Mouse (Mus musculus) spleen, adult 2 months (tissue): Measurements from ENCODE around the gene Kif21a.

Experiments
- CTCF ChIP-seq: fragments of 200-500 bp; IDR thresholded peaks from 2 replicates; pipeline ENCODE4 v1.5.1; 2011; ENCODE audit warnings: mild to moderate bottlenecking, inconsistent platforms; ENCODE audit not compliant: insufficient read depth, insufficient read length, insufficient replicate concordance; ENCODE audit errors: extremely low read depth
- POLR2A ChIP-seq: fragments of 200-500 bp; IDR thresholded peaks from 2 replicates; pipeline ENCODE4 v1.6.1; 2011; ENCODE audit warnings: low read depth, low read length, inconsistent platforms

GRCm38 (mm10) chr15:90975914-90976313, 73.8 kb downstream of the Kif21a start:
- TF ChIP-seq POLR2A (no peak), CTCF (no peak)
